Mouse (Mus musculus): Measurements from ENCODE around the gene Zfp354c. TPM values are rescaled to one million over a fixed set of nuclear protein-coding genes. Genes with fewer than 3 reads are reported as not detected.

The Zfp354c gene
- polyA plus RNA-seq, 1 experiment from 2014 or later, result 3.4 TPM

- Histone ChIP-seq H3K27me3 (replicated peaks; ENCODE audit: control insufficient read depth, insufficient read depth, low read length) (no peaks in the 10 kb centered on the region), H3K9me3 (ENCODE audit: control insufficient read depth) (no peaks in the 10 kb centered on the region), H3K4me1 (replicated peaks; ENCODE audit: control insufficient read depth, insufficient read depth, low read length) (no peaks in the 10 kb centered on the region), H3K27ac (ENCODE audit: low read depth, low read length) (no peak overlapping the region), H3K36me3 (ENCODE audit: control insufficient read depth, insufficient read depth) (no peaks in the 10 kb centered on the region), H3K9ac (ENCODE audit: low read depth, low read length) (no peak overlapping the region), H3K4me3 (ENCODE audit: low read depth, low read length) (no peak overlapping the region), H3K4me2 (replicated peaks; ENCODE audit: low read depth) (no peak overlapping the region)
- peak; percentile 24; the same call in 1 of the 2 replicates for TF ChIP-seq CTCF (IDR thresholded peaks at IDR 0.05; ENCODE audit: low read depth)
- ATAC-seq, result no peak
These were observed 28.7 kb downstream of the Zfp354c start for GRCm38 (mm10) chr11:50798836-50799235.

- Histone ChIP-seq H3K9ac (ENCODE audit: low read depth, low read length) (no peak overlapping the region), H3K27ac (ENCODE audit: low read depth, low read length) (no peak overlapping the region), H3K9me3 (ENCODE audit: control insufficient read depth) (no peaks in the 10 kb centered on the region), H3K4me2 (replicated peaks; ENCODE audit: low read depth) (no peak overlapping the region), H3K4me3 (ENCODE audit: low read depth, low read length) (no peak overlapping the region), H3K27me3 (replicated peaks; ENCODE audit: control insufficient read depth, insufficient read depth, low read length) (no peaks in the 10 kb centered on the region), H3K36me3 (ENCODE audit: control insufficient read depth, insufficient read depth) (no peaks in the 10 kb centered on the region), H3K4me1 (replicated peaks; ENCODE audit: control insufficient read depth, insufficient read depth, low read length) (no peaks in the 10 kb centered on the region)
- 62% methylated on average over 11 of the region's 11 CpGs for WGBS
- ATAC-seq, result no peak
- TF ChIP-seq CTCF (IDR thresholded peaks at IDR 0.05; ENCODE audit: low read depth), result no peak
These were observed 29.9 kb downstream of the Zfp354c start for GRCm38 (mm10) chr11:50797674-50798073.

- no peaks in the 10 kb centered on the region for H3K36me3 ChIP-seq (ENCODE audit: control insufficient read depth, insufficient read depth)
- ATAC-seq, result no peak
- H3K4me1 ChIP-seq (replicated peaks; ENCODE audit: control insufficient read depth, insufficient read depth, low read length), result peaks cover 3% of the 10 kb centered on the region; the same call in 1 of the 2 replicates
- no peak overlapping the region for H3K27ac ChIP-seq (ENCODE audit: low read depth, low read length)
- no peaks in the 10 kb centered on the region for H3K9me3 ChIP-seq (ENCODE audit: control insufficient read depth)
- H3K4me2 ChIP-seq (replicated peaks; ENCODE audit: low read depth), result no peak overlapping the region
- no peaks in the 10 kb centered on the region for H3K27me3 ChIP-seq (replicated peaks; ENCODE audit: control insufficient read depth, insufficient read depth, low read length)
- no peak overlapping the region for H3K4me3 ChIP-seq (ENCODE audit: low read depth, low read length)
- no peak overlapping the region for H3K9ac ChIP-seq (ENCODE audit: low read depth, low read length)
- WGBS, result 92% methylated on average over 1 of the region's 1 CpGs
- TF ChIP-seq CTCF (IDR thresholded peaks at IDR 0.05; ENCODE audit: low read depth), result no peak
These were observed 56.5 kb downstream of the Zfp354c start for GRCm38 (mm10) chr11:50771006-50771405.

DNA sequence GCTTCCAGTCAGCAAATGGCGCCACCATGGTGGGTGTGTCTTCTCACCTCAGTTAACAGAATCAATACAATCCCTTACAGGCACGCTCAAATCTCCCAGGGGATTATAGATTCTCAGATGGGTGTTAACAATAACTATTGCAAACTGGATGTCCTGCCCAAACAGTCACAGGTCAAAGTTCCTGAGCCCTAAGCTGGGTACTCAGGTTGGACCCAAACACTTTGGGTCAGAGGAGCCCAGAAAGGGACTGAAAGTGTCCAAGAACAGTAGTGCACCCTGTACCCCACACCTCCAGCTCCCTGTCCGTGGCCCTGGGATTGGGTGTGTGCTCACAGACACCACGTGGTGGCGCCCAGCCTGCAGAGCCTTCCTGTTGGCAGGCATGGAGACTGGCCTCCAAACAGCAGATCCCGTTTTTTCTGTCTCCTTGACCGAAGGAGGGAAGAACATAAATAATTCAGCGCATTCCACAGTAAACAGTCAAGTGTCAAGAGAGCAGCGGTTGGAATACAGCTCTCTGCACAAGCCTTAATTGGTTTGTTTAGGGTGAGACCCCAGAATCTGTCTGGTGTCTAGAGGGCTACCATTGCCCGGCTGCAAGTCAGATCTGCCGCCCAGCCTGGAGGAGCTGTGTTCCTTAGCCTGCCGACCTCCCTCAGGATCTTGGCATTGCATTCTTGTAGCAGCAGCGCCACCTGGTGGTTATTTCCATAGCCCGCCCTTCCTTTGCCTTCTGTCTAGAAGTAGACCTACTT is 58.4 kb downstream of the Zfp354c start:
- H3K9ac ChIP-seq (ENCODE audit: low read depth, low read length), result peak overlapping the region; percentile 2; the same call in 1 of the 2 replicates
- H3K27me3 ChIP-seq (replicated peaks; ENCODE audit: control insufficient read depth, insufficient read depth, low read length), result no peaks in the 10 kb centered on the region
- no peak overlapping the region for H3K4me3 ChIP-seq (ENCODE audit: low read depth, low read length)
- H3K4me2 ChIP-seq (replicated peaks; ENCODE audit: low read depth), result peak overlapping the region; percentile 58
- H3K4me1 ChIP-seq (replicated peaks; ENCODE audit: control insufficient read depth, insufficient read depth, low read length), result peaks cover 3% of the 10 kb centered on the region; the same call in 1 of the 2 replicates
- no peak overlapping the region for H3K27ac ChIP-seq (ENCODE audit: low read depth, low read length)
- H3K36me3 ChIP-seq (ENCODE audit: control insufficient read depth, insufficient read depth), result no peaks in the 10 kb centered on the region
- no peaks in the 10 kb centered on the region for H3K9me3 ChIP-seq (ENCODE audit: control insufficient read depth)
- peak; percentile 70 for ATAC-seq
- TF ChIP-seq CTCF (IDR thresholded peaks at IDR 0.05; ENCODE audit: low read depth), result peak; percentile 91
- WGBS, result 10% methylated on average over 14 of the region's 14 CpGs

DNA sequence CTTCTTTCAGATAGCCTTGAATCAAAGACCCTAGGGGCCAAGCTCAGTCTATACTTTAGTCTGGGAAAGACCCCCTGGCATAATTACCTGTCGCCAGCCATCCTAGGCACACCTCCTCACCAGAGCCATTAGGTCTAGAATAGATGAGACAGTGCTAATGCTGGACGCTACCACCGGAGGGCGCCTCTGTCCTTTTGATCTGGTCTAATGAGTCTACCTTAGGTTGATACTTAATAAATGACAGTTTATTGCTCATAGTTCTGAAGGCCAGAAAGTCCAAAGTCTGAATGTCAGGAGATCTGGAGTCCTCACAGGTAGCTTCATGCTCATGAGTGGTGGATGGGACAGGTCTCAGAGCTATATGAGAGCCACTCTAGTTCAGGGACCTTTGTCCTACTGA is 60.5 kb downstream of the Zfp354c start:
- Histone ChIP-seq H3K9ac (ENCODE audit: low read depth, low read length) (no peak overlapping the region), H3K36me3 (ENCODE audit: control insufficient read depth, insufficient read depth) (no peaks in the 10 kb centered on the region), H3K4me3 (ENCODE audit: low read depth, low read length) (no peak overlapping the region), H3K27me3 (replicated peaks; ENCODE audit: control insufficient read depth, insufficient read depth, low read length) (no peaks in the 10 kb centered on the region), H3K27ac (ENCODE audit: low read depth, low read length) (no peak overlapping the region), H3K4me1 (replicated peaks; ENCODE audit: control insufficient read depth, insufficient read depth, low read length) (peaks cover 3% of the 10 kb centered on the region; the same call in 1 of the 2 replicates), H3K4me2 (replicated peaks; ENCODE audit: low read depth) (no peak overlapping the region), H3K9me3 (ENCODE audit: control insufficient read depth) (no peaks in the 10 kb centered on the region)
- ATAC-seq, result peak; percentile 76
- TF ChIP-seq CTCF (IDR thresholded peaks at IDR 0.05; ENCODE audit: low read depth), result peak; percentile 69
- WGBS, result 23% methylated on average over 4 of the region's 4 CpGs

DNA sequence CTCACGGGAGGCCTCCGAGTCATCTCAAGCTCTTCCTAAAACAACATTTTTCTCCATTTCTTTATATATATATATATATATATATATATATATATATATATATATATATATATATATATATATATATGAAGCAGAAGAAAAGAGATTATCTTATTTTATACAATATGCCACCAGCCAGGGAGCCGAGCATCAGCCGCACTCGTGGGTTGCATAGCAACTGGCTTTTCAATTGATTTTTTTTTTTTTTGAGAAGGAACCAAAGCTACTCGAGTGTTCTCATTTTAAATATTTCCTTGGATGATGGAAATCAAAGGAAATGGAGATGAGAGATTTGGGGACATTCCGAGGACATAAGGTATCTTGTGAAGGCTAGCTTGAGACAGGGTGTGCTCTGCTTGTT is 61.1 kb downstream of the Zfp354c start:
- Histone ChIP-seq H3K36me3 (ENCODE audit: control insufficient read depth, insufficient read depth) (no peaks in the 10 kb centered on the region), H3K4me3 (ENCODE audit: low read depth, low read length) (no peak overlapping the region), H3K9me3 (ENCODE audit: control insufficient read depth) (no peaks in the 10 kb centered on the region), H3K27me3 (replicated peaks; ENCODE audit: control insufficient read depth, insufficient read depth, low read length) (no peaks in the 10 kb centered on the region), H3K27ac (ENCODE audit: low read depth, low read length) (no peak overlapping the region), H3K4me1 (replicated peaks; ENCODE audit: control insufficient read depth, insufficient read depth, low read length) (peaks cover 3% of the 10 kb centered on the region; the same call in 1 of the 2 replicates), H3K4me2 (replicated peaks; ENCODE audit: low read depth) (no peak overlapping the region), H3K9ac (ENCODE audit: low read depth, low read length) (no peak overlapping the region)
- WGBS, result 84% methylated on average over 7 of the region's 7 CpGs
- no peak for ATAC-seq
- TF ChIP-seq CTCF (IDR thresholded peaks at IDR 0.05; ENCODE audit: low read depth), result no peak

Other genes with a start within 250 kb of the Zfp354c start
- gene Adamts2, start 225.6 kb downstream of the Zfp354c start, polyA plus RNA-seq (2015; fragmentation: Nextera tagmentation; extraction: Ambion mirVana), result 4.6 and 4.8 TPM in 2 replicates
- 0.08 and 0.18 TPM in 2 replicates for gene Zfp879, start 13.8 kb upstream of the Zfp354c start, polyA plus RNA-seq (2015; fragmentation: Nextera tagmentation; extraction: Ambion mirVana)
- gene Grm6, start 23.0 kb upstream of the Zfp354c start, polyA plus RNA-seq (2015; fragmentation: Nextera tagmentation; extraction: Ambion mirVana), result not detected in 2 replicates
- 1.1 and 1.2 TPM in 2 replicates for gene Zfp454, start 59.9 kb upstream of the Zfp354c start, polyA plus RNA-seq (2015; fragmentation: Nextera tagmentation; extraction: Ambion mirVana)
- gene Zfp2, start 88.4 kb upstream of the Zfp354c start, polyA plus RNA-seq (2015; fragmentation: Nextera tagmentation; extraction: Ambion mirVana), result 2.1 and 2.7 TPM in 2 replicates
- 0.54 and 0.63 TPM in 2 replicates for gene Zfp354b, start 103.9 kb upstream of the Zfp354c start, polyA plus RNA-seq (2015; fragmentation: Nextera tagmentation; extraction: Ambion mirVana)
- gene 4933414I15Rik, start 116.0 kb upstream of the Zfp354c start, polyA plus RNA-seq (2015; fragmentation: Nextera tagmentation; extraction: Ambion mirVana), result not detected in 2 replicates
- gene Prop1, start 126.0 kb upstream of the Zfp354c start, polyA plus RNA-seq (2015; fragmentation: Nextera tagmentation; extraction: Ambion mirVana), result not detected in 2 replicates
- gene Olfr1378, start 138.8 kb upstream of the Zfp354c start, polyA plus RNA-seq (2015; fragmentation: Nextera tagmentation; extraction: Ambion mirVana), result not detected in 2 replicates
- gene Olfr1377, start 154.2 kb upstream of the Zfp354c start, polyA plus RNA-seq (2015; fragmentation: Nextera tagmentation; extraction: Ambion mirVana), result not detected in 2 replicates
- gene Olfr51, start 175.9 kb upstream of the Zfp354c start, polyA plus RNA-seq (2015; fragmentation: Nextera tagmentation; extraction: Ambion mirVana), result not detected in 2 replicates
- not detected in 2 replicates for gene Olfr54, start 186.5 kb upstream of the Zfp354c start, polyA plus RNA-seq (2015; fragmentation: Nextera tagmentation; extraction: Ambion mirVana)
- not detected in 2 replicates for gene Olfr1375, start 220.4 kb upstream of the Zfp354c start, polyA plus RNA-seq (2015; fragmentation: Nextera tagmentation; extraction: Ambion mirVana)
- gene Zfp354a, start 231.5 kb upstream of the Zfp354c start, polyA plus RNA-seq (2015; fragmentation: Nextera tagmentation; extraction: Ambion mirVana), result 2.3 and 2.6 TPM in 2 replicates